Mouse (Mus musculus) T-helper 2 cell (primary cell): ENCODE results near the gene Fads1.

ENCODE experiments used
- in situ Hi-C: fragments of 300-600 bp; cut with MboI, MseI; formaldehyde crosslinking; loops from one replicate; pipeline ENCODE4 v1.15.1; 2025; ENCODE audit warnings: high pct_unique_total_duplicates

The Fads1 gene

DNA sequence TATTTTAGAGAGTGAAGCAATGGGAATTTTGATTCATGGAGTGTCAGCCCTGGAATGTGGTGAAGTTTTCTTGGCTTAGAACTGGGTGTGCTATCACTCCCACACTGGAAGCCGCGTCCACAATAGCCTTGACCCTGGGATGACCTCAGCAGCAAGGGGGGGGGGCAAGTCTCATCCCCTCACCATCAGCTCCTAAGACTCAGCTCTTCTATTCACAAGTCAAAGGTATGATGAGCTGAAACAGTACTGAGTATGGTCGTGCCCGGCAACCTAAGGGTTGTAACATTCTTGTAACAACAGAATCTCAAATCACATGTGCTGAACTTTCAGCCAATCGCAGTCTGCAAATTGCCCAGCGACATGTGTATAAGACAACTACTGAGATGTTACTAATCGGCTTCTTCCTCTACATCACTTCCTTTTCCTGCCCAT, 5.7 kb upstream of the Fads1 start:
- in situ Hi-C loops, result no loop called here

DNA sequence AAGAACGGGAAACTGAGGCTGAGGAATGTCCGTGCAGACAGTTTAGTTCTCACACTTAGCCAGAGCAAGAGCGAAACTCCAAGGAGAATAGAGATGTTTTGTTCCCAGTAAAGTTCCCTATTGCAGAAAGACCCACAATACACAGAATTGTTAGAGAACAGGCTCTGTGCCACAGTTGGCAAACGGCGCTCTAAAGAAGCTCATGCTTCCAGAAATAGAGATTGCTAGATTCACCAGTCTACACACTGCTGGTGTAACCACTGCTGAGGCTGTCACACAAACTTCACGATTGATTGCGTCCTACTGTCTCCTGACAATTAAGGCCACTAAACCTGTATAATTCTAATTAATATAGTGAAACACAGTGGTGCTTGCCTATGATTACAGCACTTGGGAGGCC, 1.5 kb upstream of the Fads1 start:
- in situ Hi-C loops, result no loop called here

DNA sequence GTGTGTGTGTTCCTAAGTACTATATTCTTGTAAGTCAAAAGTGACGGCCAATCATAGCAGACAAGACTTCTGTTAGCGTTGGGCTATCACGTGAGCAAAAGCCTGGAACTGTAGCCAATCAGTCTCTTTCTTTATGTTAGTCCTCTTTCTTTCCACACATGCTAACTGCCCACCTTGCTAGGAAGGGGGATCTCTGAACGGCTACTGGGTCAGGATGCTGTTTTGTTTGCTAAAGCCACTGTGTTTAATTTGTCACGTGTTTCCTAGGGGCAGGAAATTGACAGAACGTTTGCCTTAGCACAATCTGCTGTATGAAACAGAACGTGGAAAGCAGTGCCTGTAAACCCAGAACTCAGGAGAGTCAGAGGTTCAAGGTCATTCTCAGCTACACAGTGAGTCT, 546 bp upstream of the Fads1 start:
- in situ Hi-C loops, result no loop called here

DNA sequence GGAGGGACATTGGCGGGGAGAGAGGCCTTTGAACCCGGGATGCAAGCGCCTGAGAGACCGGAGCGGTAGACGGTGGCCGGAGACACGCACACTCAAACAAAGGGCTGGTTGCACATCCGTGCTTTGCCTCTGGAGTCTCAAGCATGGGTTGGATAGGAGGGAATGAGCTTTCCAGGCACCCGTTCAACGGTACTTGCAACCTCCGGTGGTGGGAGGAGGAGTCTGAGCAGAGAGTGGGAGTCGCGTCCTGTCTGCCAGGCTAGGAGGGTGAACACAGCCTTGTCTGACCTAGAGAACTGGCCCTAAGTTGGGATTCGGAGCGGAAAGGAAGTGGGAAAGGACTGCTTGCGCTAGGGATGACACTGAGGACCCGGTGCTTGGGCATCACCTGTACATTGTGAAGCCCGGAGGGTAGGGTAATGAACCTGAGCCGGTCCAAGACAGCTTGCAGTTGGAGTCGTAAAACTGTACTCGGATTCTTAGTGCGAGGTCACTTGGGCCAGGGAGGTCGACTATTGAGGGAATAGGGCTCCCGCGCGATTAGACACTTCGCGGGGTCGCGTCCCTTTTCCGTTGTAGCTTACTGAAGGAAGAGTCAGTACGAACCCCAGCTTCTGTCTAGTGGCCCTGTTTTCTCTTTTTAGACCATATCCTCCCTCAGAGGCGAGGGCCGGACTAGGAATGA, 753 bp downstream of the Fads1 start:
- in situ Hi-C loops, result no loop called here

DNA sequence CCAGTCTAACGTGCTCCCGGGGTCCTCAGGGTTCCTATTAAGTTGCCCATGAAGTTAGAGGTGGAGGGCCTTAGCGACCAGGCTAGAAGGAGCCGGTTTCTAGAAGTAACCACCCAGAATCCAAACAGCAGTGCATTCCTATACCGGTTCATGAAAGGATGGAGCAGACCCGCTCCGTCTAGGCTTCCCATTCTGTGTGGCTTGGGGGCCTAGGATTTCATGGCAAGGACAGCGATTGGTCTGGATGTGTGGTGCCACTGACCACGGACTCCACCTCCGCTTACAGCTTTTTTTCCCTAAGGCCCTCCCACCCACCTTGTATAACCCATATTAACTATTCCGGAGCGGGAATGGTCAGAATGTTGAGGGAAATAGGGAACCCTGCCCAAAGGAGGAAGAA, 1.4 kb downstream of the Fads1 start:
- in situ Hi-C loops, result no loop called here

DNA sequence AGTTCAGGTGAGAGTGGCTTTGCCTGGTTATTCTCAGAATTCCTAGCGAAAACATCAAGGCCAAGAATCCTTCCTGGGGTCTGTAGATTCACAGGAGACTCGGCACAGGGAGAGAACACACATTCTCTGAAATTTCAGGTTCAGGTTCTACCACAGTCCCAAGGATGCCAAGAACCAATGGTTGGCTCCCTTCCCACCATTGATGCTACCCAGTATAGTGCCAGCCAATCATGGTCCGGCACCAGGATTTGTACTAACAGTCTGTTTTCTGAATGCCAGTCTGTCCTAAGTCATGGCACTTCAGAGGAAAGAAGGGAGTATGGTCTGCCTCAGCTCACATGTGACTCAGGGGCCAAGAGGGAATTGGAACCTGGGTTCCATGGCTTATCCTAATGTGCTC, 3.2 kb downstream of the Fads1 start:
- in situ Hi-C loops, result no loop called here

DNA sequence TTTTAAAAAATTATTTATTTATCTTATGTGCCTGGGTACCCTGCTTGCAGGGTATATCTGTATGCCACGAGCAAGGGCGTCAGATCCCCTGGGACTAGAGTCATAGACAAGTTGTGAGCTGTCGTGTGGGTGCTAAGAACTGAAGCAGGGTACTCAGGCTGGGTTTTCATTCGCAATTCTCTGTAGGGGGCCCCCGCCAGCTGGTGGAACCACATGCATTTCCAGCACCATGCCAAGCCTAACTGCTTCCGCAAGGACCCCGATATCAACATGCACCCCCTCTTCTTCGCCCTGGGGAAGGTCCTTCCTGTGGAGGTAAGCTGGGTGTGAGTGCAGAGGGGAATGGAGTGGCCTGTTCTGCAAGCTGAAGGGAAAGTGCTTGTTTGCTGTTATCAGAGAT, 3.9 kb downstream of the Fads1 start:
- in situ Hi-C loops, result no loop called here

DNA sequence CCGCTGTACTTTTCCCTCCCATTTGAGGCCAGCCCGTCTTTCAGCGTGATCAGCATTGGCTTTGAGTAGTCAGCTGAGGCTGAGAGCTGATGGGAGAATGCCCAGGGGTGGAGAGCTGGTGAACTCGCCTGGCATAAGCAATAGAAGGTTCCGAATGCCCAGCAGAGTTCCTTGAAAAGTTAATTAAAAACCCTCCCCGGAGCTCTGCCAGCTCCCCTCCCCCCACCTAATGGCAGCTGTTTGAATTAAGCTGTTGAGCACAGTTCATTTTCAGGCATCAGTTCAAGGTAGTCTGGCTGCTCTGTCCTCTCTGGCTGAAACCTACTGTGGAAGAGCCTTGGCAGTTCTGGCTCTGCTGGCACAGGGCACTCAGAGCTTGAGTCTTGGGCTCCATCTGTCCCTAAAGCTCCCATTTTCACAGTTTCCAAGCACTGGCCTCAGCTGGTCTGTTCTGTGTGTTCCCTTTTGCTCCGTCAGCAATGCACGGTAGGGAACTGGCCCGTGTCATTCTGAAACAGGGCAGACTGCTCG, 5.7 kb downstream of the Fads1 start:
- in situ Hi-C loops, result no loop called here

DNA sequence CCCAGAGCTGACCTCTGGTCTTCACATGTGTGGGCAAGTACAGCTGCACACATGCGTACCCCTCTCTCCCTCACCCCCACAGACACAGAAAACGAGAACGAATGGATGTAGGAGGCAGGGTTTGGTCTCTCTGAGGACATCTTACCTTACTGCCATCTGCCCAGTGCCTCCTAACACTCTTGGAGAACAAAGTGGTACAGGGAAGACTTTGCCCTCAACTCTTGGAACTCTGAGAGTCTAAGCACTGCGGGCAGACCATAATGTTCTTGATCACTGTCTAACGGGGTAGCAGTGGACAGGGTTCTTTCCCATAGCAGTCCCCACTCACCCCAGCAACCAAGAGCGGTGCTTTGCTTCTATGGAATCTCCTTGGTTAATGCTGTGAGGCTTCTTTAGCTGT, 6.3 kb downstream of the Fads1 start:
- in situ Hi-C loops, result no loop called here

DNA sequence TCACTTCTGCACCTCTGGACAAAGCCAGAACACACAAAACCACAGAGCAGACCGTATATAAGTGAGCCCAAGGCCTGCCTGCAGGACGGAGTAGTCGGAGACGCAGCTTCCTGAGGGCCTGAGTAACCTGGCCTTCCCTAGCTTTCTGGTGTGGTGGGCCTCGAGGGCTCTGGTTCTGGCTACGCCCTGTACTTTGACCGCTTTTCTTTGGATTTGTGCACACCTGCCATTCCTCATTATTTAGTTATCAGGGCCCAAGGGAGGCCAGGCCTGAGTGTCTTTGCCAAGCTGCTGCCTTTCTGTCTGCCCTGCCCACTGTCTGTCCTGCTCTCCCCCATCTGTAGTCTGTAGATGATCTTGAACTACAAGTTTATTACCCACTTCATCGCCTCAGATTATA, 7.3 kb downstream of the Fads1 start:
- in situ Hi-C loops, result loop anchor here (10.0 kb wide), 2 partner anchors 185 to 275 kb away; partner anchors contain the start of genes Best1 and Rab3il1

DNA sequence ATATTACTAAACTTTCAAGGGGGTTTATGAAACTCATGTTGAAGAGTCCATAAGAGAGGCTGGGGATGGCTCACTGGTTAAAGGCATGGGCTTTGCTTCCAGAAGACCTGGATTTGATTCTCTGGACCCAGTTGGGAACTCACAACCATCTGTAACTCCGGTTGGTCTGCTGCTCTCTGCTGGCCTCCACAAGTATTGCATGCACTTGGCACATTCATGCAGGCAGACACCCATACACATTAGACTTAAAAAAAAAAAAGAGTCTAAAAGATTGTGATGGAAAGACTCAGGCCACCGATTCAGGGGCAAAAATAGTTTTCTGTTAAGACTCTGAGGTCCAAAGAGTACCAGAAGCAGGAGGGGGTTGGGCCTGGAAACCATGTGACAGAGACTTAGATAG, 8.1 kb downstream of the Fads1 start:
- in situ Hi-C loops, result loop anchor here (10.0 kb wide), 2 partner anchors 186 to 276 kb away; partner anchors contain the start of genes Best1 and Rab3il1

DNA sequence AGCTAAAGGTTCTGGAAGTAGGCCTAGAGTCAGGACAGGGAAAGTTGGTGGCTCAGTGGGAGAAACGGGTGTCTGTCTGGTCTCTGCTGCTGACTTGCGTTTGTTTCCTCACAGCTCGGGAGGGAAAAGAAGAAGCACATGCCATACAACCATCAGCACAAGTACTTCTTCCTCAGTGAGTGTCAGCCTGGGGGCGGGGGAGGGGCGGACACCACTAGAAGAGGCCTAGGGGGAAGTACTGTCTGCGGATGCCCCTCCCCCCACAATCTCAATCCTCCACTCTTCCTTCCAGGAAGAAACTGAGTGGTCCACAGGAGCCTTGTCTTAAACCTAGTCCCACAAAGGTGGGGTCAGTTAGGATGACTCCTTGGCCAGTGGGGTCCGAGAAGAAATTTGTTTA, 8.6 kb downstream of the Fads1 start:
- in situ Hi-C loops, result loop anchor here (10.0 kb wide), 2 partner anchors 187 to 277 kb away; partner anchors contain the start of genes Best1 and Rab3il1

DNA sequence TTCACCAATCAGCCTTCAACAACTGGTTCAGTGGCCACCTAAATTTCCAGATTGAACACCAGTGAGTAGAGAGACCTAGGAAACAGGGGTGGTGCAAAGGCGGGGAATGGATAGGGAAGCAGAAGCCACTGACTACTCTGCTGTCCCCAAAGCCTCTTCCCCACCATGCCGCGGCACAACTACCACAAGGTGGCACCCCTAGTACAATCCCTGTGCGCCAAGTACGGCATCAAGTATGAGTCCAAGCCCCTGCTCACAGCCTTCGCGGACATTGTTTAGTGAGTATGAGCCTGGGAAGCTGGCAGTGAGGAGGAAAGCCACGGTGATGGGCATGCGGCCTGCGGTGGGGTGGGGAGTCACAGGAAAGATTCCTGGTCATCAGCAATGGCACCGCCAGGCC, 11.6 kb downstream of the Fads1 start:
- in situ Hi-C loops, result loop anchor here (10.0 kb wide), 2 partner anchors 190 to 280 kb away; partner anchors contain the start of genes Best1 and Rab3il1

DNA sequence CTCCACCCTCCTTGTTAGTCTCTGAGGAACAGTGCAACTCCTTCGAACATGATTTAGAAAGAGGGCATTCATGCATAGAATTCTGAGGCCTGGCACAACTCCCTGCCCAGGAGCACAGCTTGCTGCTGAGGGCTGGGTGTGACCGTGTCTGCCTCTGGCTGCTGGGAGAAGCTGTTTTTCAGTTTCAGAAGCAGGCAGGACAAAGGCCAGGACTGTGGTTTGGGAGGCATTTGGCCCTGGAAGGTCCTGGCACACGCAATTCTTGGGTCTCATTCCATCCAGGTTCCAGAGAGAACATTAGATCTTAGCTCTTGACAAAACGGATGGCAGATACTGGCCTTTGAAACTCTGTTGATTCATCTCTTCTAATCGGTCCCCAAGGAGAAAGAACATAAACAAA, 12.6 kb downstream of the Fads1 start:
- in situ Hi-C loops, result loop anchor here (5.0 to 10.0 kb wide), 3 partner anchors 98 to 280 kb away; partner anchors contain the start of genes Best1 and Rab3il1

DNA sequence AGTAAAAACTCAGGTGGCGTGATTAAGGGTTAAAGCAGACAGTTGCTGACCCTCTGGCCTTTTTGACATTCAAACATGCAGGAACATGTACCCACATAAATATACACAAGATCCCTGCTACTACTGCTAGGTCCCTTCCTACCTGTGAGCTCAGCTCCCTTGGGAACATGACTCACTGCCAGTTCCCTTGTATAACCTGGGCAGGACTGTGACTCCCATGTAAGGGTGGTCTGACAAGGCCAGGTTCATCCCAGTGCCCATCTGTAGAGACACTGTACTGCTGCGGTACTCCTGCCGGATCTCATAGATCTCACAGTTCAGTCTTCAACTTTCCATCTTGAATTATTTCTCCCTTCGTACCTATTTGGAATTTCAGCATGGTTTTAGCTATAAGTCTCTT, 14.4 kb downstream of the Fads1 start:
- in situ Hi-C loops, result loop anchor here (5.0 to 10.0 kb wide), 3 partner anchors 100 to 282 kb away; partner anchors contain the start of genes Best1 and Rab3il1

DNA sequence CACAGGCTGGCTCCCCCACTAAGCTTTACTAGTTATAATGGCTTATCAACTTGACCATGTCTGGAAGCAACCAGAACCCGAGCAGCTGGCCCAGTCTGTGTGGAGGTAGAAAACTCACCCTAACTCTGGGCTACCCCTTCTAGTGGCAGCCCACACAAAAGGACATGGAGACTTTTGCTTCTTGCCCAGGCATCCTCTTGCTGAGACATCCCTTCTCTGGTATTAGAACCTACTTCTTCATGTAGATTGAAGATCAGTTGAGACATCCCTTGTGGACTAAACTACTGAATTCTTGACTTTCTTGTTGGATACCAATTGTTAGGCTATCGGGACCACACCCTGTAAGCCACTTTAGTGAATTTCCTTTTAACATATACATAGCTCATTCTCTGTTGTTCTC, 15.6 kb downstream of the Fads1 start:
- in situ Hi-C loops, result loop anchor here (5.0 to 10.0 kb wide), 3 partner anchors 101 to 283 kb away; partner anchors contain the start of genes Best1 and Rab3il1

DNA sequence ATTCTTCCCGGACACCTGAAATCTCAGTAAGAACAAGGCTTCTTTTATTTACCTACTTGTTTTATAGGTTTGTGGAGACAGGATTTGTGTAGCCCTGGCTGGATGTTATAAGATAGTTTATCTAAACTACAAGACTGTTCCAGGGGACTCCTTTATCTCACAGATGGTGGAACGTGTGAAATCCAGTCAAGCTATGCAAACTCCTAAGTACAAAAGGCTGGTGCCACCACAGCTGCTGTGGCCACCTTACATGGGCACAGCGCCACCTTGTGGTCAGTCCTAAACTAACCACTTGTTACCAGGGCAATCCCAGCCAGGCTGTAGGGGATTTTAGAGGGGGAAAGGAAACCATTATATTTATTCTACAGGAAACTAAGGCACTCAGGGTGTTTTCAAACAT, 16.0 kb downstream of the Fads1 start:
- in situ Hi-C loops, result loop anchor here (5.0 to 10.0 kb wide), 3 partner anchors 101 to 284 kb away; partner anchors contain the start of genes Best1 and Rab3il1

DNA sequence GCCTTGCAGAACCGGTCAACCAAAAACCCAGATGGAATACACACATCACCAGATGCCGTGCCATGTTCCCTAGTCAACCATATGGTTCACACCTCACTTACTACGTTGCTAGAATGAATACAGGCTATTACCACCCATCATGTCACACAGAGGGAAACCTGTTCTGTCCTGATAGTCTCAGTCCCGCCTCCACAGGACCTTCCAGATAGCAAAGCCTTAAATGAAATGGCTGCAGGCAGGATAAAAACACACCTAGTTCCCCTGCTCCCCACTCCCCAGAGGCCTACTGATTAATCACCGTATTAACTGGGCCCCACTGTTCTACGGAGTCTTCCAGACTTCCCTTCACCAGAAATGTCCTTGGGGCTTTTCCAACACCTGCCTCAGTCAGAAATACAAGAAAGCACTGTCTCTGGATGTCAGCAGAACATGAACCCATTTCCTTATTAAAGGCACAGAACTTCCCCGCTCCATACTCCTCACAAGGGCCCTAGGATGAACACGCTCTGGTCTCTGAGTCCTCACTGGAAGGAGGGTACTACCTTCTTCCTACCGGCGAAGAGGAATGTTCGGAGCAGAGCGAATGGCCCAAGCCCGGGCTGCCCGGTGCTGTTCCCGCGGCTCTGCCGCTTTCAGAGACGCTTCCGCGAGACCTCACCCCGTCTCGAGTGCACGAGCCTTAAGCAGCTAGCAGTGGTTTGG, 20.6 kb downstream of the Fads1 start:
- in situ Hi-C loops, result no loop called here

DNA sequence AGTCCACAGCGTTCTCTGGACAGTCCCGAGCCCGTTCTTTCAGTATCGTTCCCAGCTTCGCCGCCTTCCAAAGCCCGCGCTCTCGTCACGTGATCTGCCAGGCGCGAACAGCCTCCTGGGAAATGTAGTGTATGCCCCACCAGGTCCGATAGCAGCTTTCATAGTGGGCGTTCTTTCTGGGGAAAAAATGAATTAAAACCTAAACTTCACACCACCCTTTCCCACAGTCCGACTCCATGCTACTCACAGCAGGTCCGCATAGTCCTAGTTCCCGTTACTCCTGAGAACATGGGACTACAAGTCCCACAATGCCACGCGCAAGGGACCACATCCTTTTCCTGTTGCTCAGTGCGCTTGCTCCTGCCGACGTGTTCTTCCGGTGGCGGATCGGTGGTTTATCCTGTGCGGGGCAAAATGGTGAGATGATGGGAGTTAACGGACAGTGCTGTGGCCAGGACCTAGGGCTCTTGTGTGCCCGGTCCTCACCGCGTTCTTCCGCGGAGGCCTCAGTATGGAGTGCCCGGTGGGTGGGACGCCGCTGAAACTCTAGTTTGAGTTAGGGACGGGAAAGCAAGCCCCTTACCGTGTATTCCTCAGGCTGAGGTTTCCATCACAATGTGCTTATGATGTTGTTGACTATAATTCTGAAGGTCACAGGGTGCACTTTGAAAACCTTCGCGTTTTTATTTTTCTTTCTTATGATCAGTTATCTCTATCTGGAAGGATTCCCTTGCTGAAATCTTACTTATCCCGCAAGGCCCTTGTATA, 21.3 kb downstream of the Fads1 start, which contains the start of the genes Tmem258 and Fen1:
TSS of gene Tmem258 (plus strand) at position 167 of the 768 bp plus-strand sequence.
TSS of gene Fen1 (minus strand) at position 322 of the 768 bp plus-strand sequence.
- in situ Hi-C loops, result no loop called here

DNA sequence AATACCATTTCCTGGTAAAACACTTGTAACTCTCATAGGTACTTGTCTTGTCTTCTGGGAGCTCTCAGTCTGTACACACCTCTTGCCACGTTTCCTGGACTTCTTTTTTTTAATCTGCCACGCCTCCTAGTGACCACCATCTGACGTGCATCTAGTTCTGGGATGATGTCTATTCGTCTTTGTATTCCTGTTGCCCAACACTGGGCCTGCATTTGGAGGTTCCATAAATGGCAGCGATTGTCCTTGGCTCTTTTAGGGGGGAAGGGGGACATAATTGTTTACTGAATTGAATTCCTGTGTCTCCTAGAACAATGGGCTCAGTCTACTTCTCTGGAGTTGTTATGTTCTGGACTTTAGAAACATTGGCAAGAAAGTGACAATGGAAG, 21.9 kb downstream of the Fads1 start:
- in situ Hi-C loops, result no loop called here

DNA sequence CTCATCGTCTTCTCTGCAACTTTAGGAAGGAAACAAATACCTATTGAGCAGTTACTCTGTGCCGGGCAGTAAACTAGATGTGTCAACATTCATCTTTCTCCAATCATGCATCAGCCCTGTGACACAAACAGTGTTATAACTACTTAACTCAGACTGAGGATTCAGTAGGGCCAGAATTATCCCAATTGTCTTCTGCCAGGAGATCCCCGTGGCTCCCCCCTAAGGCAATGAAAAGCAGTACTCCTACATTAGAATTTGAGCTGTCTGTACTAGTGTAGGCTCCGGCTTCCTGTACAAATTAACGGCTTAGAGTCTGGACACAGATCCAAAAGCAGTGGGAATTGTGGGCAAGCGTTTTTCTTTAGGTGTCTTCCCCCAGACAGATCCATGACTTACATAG, 22.4 kb downstream of the Fads1 start:
- in situ Hi-C loops, result no loop called here
